Mouse (Mus musculus) lung, postnatal 0 days (tissue): ENCODE measurements around the gene Asic2. TPM values are rescaled to one million over a fixed set of nuclear protein-coding genes. Genes with fewer than 3 reads are reported as not detected.
A peak's percentile ranks its signal among the peaks of the same experiment; 100 is the strongest.

ENCODE experiments used
- ATAC-seq: fragments of 200-750 bp; cut with Nextera tagmentation; 2 replicates; pipeline ENCODE4 v1.8.0; 2017; ENCODE audit warnings: moderate library complexity
- DNase-seq: peaks from one replicate; pipeline ENCODE4 v3.0.0-alpha.2; 2016; ENCODE audit warnings: low spot score
- H3K27ac ChIP-seq: fragments of 300-500 bp; sonication (generic); 2 replicates; pipeline ENCODE4 v1.5.1; 2014; ENCODE audit warnings: antibody characterized with exemption, mild to moderate bottlenecking, low read length, mixed read lengths
- H3K27me3 ChIP-seq: fragments of 300-500 bp; sonication (generic); replicated peaks from 2 replicates; pipeline ENCODE4 v1.6.1; 2014; ENCODE audit warnings: low read length, mixed read lengths; ENCODE audit not compliant: insufficient read depth
- H3K36me3 ChIP-seq: fragments of 300-500 bp; sonication (generic); 2 replicates; pipeline ENCODE4 v1.6.1; 2014; ENCODE audit warnings: low read length, mixed read lengths; ENCODE audit not compliant: insufficient read depth
- H3K4me1 ChIP-seq: fragments of 300-500 bp; sonication (generic); 2 replicates; pipeline ENCODE4 v1.6.1; 2014; ENCODE audit warnings: antibody characterized with exemption, low read depth, low read length, mixed read lengths; ENCODE audit not compliant: insufficient read depth
- H3K4me2 ChIP-seq: fragments of 300-500 bp; sonication (generic); replicated peaks from 2 replicates; pipeline ENCODE4 v1.6.1; 2014; ENCODE audit warnings: low read depth, mild to moderate bottlenecking, low read length, moderate library complexity, mixed read lengths
- H3K4me3 ChIP-seq: fragments of 300-500 bp; sonication (generic); 2 replicates; pipeline ENCODE4 v1.5.1; 2014; ENCODE audit warnings: low read depth, low read length
- H3K9ac ChIP-seq: fragments of 300-500 bp; sonication (generic); replicated peaks from 2 replicates; pipeline ENCODE4 v1.6.1; 2014; ENCODE audit warnings: low read depth, mild to moderate bottlenecking
- H3K9me3 ChIP-seq: fragments of 300-500 bp; sonication (generic); 2 replicates; pipeline ENCODE4 v1.6.1; 2016; ENCODE audit warnings: low read length, mixed read lengths
- CTCF ChIP-seq: IDR thresholded peaks from 2 replicates; pipeline ENCODE4 v1.5.1; 2016; ENCODE audit warnings: antibody characterized with exemption, mild to moderate bottlenecking
- EP300 ChIP-seq: IDR thresholded peaks from 2 replicates; pipeline ENCODE4 v1.6.1; 2016; ENCODE audit warnings: antibody characterized with exemption, mild to moderate bottlenecking, control low read depth
- WGBS: fragments of 180-500 bp; shearing (Covaris S2); extraction: QIAGEN DNeasy Blood & Tissue Kit; methylation state at CpG from one replicate; pipeline ENCODE4 v1.1.7; 2014; 5-methylcytosine and 5-hydroxymethylcytosine counted together
- polyA plus RNA-seq: library from polyadenylated mRNA; unstranded; fragments of >200 nt; fragmentation: Nextera tagmentation; extraction: Ambion mirVana; gene quantifications from 2 replicates; pipeline ENCODE4 v1.2.1, GENCODE M21; 2015

Asic2 gene
- polyA plus RNA-seq, 1 experiment from 2014 or later = 0.06 TPM

- no peak overlapping the region for H3K9ac ChIP-seq
Measured at GRCm38 (mm10) chr11:81148423-81148822, 819.8 kb downstream of the Asic2 start.

GRCm38 (mm10) chr11:81146574-81147157, 821.6 kb downstream of the Asic2 start:
- H3K4me3 ChIP-seq = no peak overlapping the region
- DNase-seq = peak; percentile 10
- H3K27ac ChIP-seq = no peak overlapping the region
- H3K9me3 ChIP-seq = no peaks in the 10 kb centered on the region
- no peak for ATAC-seq
- H3K4me2 ChIP-seq = no peak overlapping the region
- no peak for TF ChIP-seq CTCF
- no peak for TF ChIP-seq EP300
- no peak overlapping the region for H3K9ac ChIP-seq
- peaks cover 14% of the 10 kb centered on the region for H3K27me3 ChIP-seq
- H3K36me3 ChIP-seq = no peaks in the 10 kb centered on the region
- H3K4me1 ChIP-seq = no peaks in the 10 kb centered on the region; the same call in 1 of the 2 replicates
- WGBS = 46% methylated on average over 9 of the region's 9 CpGs

More at GRCm38 (mm10) chr11:81148423-81148822, 819.8 kb downstream of the Asic2 start:
- Histone ChIP-seq H3K27ac (no peak overlapping the region), H3K4me1 (no peaks in the 10 kb centered on the region; the same call in 1 of the 2 replicates), H3K4me2 (no peak overlapping the region), H3K27me3 (peaks cover 30% of the 10 kb centered on the region), H3K4me3 (no peak overlapping the region), H3K9me3 (no peaks in the 10 kb centered on the region), H3K36me3 (no peaks in the 10 kb centered on the region)
- DNase-seq (no peak), ATAC-seq (no peak)
- WGBS = 61% methylated on average over 10 of the region's 10 CpGs
- no peak for TF ChIP-seq EP300

GRCm38 (mm10) chr11:81135141-81135540, 833.1 kb downstream of the Asic2 start:
- 70% methylated on average over 4 of the region's 4 CpGs for WGBS
- H3K4me3 ChIP-seq = no peak overlapping the region
- no peaks in the 10 kb centered on the region for H3K36me3 ChIP-seq
- no peaks in the 10 kb centered on the region for H3K27me3 ChIP-seq
- no peak overlapping the region for H3K27ac ChIP-seq
- no peaks in the 10 kb centered on the region for H3K9me3 ChIP-seq
- H3K4me1 ChIP-seq = no peaks in the 10 kb centered on the region
- no peak for DNase-seq
- H3K9ac ChIP-seq = no peak overlapping the region
- TF ChIP-seq CTCF (no peak), EP300 (no peak)
- no peak overlapping the region for H3K4me2 ChIP-seq
- ATAC-seq = no peak

- no peak overlapping the region for H3K27ac ChIP-seq
- no peaks in the 10 kb centered on the region for H3K4me1 ChIP-seq
- WGBS = 27% methylated on average over 5 of the region's 5 CpGs
Measured at GRCm38 (mm10) chr11:81133950-81134349, 834.3 kb downstream of the Asic2 start.

GRCm38 (mm10) chr11:81132669-81133068, 835.6 kb downstream of the Asic2 start:
- WGBS = 81% methylated on average over 7 of the region's 7 CpGs
- Histone ChIP-seq H3K27me3 (no peaks in the 10 kb centered on the region), H3K9me3 (no peaks in the 10 kb centered on the region), H3K4me3 (no peak overlapping the region), H3K4me2 (no peak overlapping the region), H3K27ac (no peak overlapping the region), H3K4me1 (no peaks in the 10 kb centered on the region), H3K36me3 (no peaks in the 10 kb centered on the region), H3K9ac (no peak overlapping the region)
- TF ChIP-seq CTCF (no peak), EP300 (no peak)
- DNase-seq (no peak), ATAC-seq (no peak)

More at GRCm38 (mm10) chr11:81133950-81134349, 834.3 kb downstream of the Asic2 start:
- H3K36me3 ChIP-seq = no peaks in the 10 kb centered on the region
- DNase-seq = no peak
- no peak for ATAC-seq
- no peak overlapping the region for H3K9ac ChIP-seq
- no peak overlapping the region for H3K4me2 ChIP-seq
- TF ChIP-seq CTCF (no peak), EP300 (no peak)
- H3K27me3 ChIP-seq = no peaks in the 10 kb centered on the region
- H3K4me3 ChIP-seq = no peak overlapping the region
- H3K9me3 ChIP-seq = no peaks in the 10 kb centered on the region

GRCm38 (mm10) chr11:81124363-81124762, 843.9 kb downstream of the Asic2 start:
- no peaks in the 10 kb centered on the region for H3K36me3 ChIP-seq
- no peaks in the 10 kb centered on the region for H3K4me1 ChIP-seq
- WGBS = 86% methylated on average over 6 of the region's 6 CpGs
- no peaks in the 10 kb centered on the region for H3K9me3 ChIP-seq
- no peak overlapping the region for H3K27ac ChIP-seq
- H3K9ac ChIP-seq = no peak overlapping the region
- H3K4me2 ChIP-seq = no peak overlapping the region
- DNase-seq = no peak
- TF ChIP-seq EP300 = no peak
- no peak for TF ChIP-seq CTCF
- H3K27me3 ChIP-seq = no peaks in the 10 kb centered on the region
- ATAC-seq = no peak
- H3K4me3 ChIP-seq = no peak overlapping the region
